Mouse (Mus musculus) mesoderm, embryonic 11.5 days (tissue): ENCODE results near the gene Amhr2.

Experiments
- DNase-seq: peaks from one replicate; pipeline ENCODE4 v3.0.0-alpha.2; 2012; ENCODE audit warnings: low read depth, low spot score

Gene Amhr2

DNA sequence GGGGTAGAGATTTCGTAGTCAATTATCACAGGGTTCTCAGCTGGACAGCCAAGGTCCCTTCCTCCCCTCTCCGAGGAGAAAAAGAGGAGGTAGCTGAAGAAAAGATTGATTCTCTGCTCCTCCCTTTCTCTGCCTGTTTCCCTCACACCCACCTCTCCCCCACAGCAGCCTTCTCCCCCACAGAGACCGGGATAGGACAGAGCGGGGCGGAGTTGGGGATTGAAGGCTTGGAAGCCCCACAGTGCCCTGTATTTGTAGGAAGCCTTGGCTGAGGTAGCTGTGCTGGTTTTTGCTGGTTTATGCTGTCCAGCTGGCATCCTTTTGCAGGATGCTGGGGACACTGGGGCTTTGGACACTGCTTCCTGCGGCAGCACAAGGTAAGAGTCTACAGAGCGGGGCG, at the start of gene Amhr2:
Amhr2 (plus strand) TSS at position 222 of the 400 bp plus-strand sequence.
- DNase-seq, result no peak

GRCm38 (mm10) chr15:102398629-102399028, 46.5 kb upstream of the Amhr2 start:
- no peak for DNase-seq

- peak; percentile 81 for DNase-seq
These were observed 45.6 kb upstream of the Amhr2 start for GRCm38 (mm10) chr15:102399229-102400221.

- DNase-seq, result no peak
These were observed 44.6 kb upstream of the Amhr2 start for GRCm38 (mm10) chr15:102400476-102401045.

DNA sequence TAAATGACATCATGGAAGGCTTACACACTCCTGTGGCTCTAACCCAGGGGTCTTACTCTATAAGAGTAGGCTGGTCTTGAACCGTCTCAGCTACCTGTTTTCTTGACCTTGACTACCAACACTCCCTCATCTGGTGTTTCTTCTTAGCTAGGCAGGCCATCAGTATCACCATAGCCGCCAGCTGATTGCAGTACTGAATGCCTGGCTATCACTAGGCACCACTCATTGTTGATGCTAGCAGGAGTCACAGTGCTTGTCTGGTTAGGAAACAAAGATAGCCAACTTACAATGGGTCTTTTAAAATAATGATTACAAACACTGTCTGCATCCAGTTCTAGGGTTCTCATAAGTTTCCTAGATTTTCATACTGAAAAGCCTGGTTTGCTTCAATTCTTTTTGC, 43.9 kb upstream of the Amhr2 start:
- no peak for DNase-seq

DNA sequence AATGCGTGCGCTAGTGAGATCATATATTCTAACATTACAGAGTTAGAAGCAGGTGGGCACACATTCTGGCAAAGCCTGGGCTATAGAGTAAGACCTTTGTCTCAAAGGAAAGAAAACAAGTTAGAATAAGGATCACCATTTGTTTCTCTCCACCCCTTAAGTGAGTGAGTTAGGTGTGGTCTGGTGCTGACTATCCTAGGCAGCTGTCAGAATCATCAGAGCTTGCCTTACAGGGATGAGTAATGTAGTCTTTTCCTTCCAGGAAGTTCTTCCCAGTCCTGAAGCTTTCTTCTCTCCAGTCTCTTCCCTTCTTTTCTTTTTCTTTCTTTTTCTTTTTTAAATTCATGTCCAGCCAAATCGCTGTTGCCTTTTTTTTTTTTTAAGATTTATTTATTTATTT, 43.0 kb upstream of the Amhr2 start:
- DNase-seq, result no peak

GRCm38 (mm10) chr15:102404608-102405488, 40.3 kb upstream of the Amhr2 start:
- DNase-seq, result no peak

DNA sequence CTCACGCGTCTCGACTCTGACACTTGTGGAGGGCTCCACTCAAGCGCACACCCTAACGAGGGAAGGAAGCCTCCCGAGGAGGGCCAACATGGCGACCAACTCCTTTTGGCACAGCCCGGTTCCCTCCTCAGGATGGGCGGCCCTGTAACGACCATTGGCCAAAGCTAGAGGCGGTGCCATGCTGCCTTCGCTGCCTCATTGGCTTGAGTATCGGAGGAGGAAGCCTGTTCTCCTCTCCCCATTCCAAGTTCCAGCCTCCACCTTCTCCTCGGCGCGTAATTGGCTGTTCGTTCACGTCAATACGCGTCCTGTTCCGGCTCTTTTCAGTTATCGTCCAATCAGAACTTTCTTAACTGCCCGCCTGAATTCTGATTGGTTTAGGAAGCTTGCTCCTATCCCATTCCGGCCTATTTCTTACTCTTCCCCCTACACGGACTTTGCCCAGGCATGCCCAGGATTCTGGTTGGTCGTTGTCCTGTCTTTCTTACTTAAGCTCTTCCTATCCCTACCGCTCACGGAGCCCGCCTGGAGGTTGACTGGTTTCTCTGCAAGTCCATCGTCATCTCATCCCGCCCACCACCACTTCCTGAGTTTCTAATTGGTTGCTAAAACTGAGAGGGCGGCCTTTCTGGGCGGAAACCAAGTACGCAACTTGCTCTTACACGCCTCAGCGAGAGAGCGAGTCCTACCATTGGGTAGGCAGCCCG, 39.5 kb upstream of the Amhr2 start, which contains the start of gene Sp1:
Sp1 (plus strand) TSS at position 655 of the 707 bp plus-strand sequence.
- DNase-seq, result peak; percentile 100

DNA sequence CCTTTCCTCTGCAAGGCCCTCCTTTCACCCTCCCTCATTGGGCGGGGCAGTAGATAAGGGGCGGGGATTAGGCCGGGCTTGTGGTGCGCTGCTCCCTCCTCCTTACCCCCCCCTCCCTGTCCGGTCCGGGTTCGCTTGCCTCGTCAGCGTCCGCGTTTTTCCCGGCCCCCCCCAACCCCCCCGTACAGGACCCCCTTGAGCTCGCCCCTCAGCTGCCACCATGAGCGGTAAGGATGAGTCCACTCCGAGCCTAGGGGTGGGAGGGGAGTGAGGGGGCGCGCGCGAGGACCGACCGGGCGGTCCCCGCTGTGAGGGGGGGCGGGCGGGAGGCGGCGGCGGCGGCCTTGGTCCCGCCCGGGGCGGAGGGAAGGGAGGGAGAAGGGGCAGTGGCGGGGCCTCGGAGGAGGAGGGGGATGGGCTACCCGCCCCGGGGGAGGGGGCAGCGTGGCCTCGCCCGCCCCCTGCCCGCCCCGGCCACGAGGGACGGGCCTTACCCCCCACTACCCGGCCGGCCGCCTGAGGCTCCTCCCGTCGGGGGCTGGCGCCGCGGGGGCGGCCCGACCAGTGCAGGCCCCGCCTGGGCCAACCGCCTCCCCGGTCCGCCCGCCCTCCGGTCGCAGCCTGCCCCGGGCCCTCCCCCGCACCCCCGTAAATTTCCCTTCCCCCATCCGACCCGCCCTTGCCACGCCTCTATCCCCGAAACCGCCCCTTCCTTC, 38.8 kb upstream of the Amhr2 start:
- peak; percentile 74 for DNase-seq

- no peak for DNase-seq
These were observed 38.1 kb upstream of the Amhr2 start for GRCm38 (mm10) chr15:102406912-102407580.

DNA sequence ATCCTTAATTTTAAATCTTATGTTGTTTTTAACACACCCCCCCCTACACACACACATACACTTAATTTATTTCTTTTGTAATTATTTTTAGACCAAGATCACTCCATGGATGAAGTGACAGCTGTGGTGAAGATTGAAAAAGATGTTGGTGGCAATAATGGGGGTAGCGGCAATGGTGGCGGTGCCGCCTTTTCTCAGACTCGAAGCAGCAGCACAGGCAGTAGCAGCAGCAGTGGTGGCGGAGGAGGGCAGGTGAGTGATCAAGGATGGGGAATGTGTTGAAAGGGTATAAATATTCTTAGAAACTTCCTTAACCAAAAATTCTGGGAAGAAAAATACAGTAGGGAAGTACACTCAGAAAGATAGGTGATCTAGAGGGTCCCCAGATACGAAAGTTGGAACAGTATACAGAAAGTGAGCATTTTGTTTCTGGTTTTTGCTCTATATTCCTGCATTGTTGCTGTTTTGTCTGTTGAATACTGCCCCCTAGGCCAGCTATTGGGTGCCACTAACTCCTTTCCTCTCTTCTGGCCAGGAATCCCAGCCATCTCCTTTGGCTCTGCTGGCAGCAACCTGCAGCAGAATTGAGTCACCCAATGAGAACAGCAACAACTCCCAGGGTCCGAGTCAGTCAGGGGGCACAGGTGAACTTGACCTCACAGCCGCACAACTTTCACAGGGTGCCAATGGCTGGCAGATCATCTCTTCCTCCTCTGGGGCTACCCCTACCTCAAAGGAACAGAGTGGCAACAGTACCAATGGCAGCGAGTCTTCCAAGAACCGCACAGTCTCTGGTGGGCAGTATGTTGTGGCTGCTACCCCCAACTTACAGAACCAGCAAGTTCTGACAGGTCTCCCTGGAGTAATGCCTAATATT, 37.2 kb upstream of the Amhr2 start:
- DNase-seq, result no peak

- no peak for DNase-seq
These were observed 36.5 kb upstream of the Amhr2 start for GRCm38 (mm10) chr15:102408558-102409130.

DNA sequence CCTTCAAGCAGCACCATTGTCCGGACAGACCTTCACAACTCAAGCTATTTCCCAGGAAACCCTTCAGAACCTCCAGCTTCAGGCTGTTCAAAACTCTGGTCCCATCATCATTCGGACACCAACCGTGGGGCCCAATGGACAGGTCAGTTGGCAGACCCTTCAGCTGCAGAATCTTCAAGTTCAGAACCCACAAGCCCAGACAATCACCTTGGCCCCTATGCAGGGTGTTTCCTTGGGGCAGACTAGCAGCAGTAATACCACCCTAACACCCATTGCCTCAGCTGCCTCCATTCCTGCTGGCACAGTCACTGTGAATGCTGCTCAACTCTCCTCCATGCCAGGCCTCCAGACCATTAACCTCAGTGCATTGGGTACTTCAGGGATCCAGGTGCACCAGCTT, 35.9 kb upstream of the Amhr2 start:
- no peak for DNase-seq

DNA sequence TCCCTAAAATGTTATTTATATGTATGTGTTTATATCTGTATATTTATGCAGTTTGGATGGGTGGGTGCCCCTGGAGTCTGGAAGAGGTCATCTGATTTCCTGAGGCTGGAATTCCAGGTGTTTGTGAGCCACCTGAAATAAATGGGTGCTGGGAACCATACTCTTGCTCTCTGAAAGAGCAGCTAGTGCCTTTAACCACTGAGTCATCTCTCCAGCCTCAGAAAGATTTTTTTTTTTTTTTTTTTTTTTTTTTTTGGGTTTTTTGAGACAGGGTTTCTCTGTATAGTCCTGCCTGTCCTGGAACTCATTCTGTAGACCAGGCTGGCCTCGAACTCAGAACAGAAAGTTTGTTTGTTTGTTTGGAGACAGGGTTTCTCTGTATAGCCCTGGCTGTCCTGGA, 34.1 kb upstream of the Amhr2 start:
- DNase-seq, result no peak

DNA sequence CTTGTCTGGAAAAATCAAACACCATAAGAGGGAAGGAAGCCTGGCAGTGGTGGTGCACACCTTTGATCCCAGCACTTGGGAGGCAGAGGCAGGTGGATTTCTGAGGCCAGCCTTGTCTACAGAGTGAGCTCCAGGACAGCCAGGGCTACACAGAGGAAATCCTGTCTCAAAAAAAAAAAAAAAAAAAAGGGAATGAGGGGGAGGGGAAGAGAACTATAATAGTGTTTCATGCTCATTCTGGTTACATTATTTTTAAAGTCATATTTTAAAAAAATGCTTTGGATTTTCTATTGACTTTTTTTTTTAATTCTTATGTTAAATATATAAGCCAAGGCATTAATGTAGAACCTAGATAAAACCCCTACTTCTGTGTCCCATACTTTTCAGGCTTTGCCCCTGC, 31.5 kb upstream of the Amhr2 start:
- DNase-seq, result no peak

DNA sequence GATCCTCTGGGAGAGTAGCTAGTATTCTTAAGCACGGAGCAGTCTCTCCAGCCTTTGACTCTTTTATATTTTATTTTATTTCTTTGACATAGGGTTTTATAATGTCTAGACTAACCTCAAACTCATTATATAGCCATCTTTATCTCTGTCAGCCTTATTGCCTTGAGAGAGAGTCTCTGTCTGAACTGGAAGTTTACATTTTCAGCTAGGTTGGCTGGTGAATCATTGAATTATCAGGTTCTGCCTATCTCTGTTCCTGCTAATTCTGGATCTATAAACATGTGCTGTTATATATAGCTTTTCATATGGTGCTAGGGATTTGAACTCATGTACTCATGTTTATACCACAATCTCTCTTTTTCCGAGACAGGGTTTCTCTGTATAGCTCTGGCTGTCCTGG, 27.6 kb upstream of the Amhr2 start:
- no peak for DNase-seq

- no peak for DNase-seq
These were observed 24.2 kb upstream of the Amhr2 start for GRCm38 (mm10) chr15:102420986-102421385.

DNA sequence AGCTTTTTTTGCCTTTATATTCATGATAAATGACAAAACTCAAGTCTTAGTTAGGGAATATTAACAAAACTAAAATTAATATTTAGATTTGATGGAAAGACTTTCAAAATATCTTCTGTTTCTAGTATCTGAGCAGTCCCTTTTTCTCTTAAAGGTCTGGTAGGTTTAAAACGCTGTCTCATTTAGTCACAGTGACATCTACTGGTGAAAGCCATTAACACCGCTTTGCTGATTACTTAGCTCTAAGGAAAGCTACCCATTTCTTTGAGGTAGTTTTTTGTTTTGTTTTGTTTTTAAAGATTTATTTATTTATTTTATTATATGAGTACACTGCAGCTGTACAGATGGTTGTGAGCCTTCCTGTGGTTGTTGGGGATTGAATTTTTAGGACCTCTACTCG, 23.7 kb upstream of the Amhr2 start:
- DNase-seq, result peak; percentile 56
